Mouse (Mus musculus): ENCODE results near the gene Mtap. TPM values are rescaled to one million over a fixed set of nuclear protein-coding genes. Genes with fewer than 3 reads are reported as not detected.

The Mtap gene
- polyA plus RNA-seq, 1 experiment from 2014 or later = 26.9 TPM

- H3K4me2 ChIP-seq = no peak overlapping the region
- H3K9ac ChIP-seq = no peak overlapping the region
- no peaks in the 10 kb centered on the region for H3K4me1 ChIP-seq (replicated peaks)
- 66% methylated on average over 6 of the region's 6 CpGs for WGBS
- H3K27me3 ChIP-seq = no peaks in the 10 kb centered on the region
- H3K4me3 ChIP-seq = no peak overlapping the region
- no peaks in the 10 kb centered on the region for H3K9me3 ChIP-seq
- H3K36me3 ChIP-seq = peaks cover 51% of the 10 kb centered on the region
- no peak overlapping the region for H3K27ac ChIP-seq (replicated peaks)
- ATAC-seq (ENCODE audit: low FRiP score, low read depth) = no peak
Measured at GRCm38 (mm10) chr4:89177514-89178307, 40.8 kb downstream of the Mtap start.

- H3K4me2 ChIP-seq = no peak overlapping the region
- no peaks in the 10 kb centered on the region for H3K4me1 ChIP-seq (replicated peaks)
- no peak overlapping the region for H3K27ac ChIP-seq (replicated peaks)
- 97% methylated on average over 5 of the region's 5 CpGs for WGBS
- ATAC-seq (ENCODE audit: low FRiP score, low read depth) = no peak
- H3K27me3 ChIP-seq = no peaks in the 10 kb centered on the region
- H3K36me3 ChIP-seq = peaks cover 34% of the 10 kb centered on the region
- H3K4me3 ChIP-seq = no peak overlapping the region
- H3K9ac ChIP-seq = no peak overlapping the region
- H3K9me3 ChIP-seq = no peaks in the 10 kb centered on the region
Measured at GRCm38 (mm10) chr4:89180121-89180520, 43.2 kb downstream of the Mtap start.

- ATAC-seq (ENCODE audit: low FRiP score, low read depth) = no peak
- Histone ChIP-seq H3K36me3 (peaks cover 31% of the 10 kb centered on the region), H3K9ac (no peak overlapping the region), H3K4me2 (no peak overlapping the region), H3K4me3 (no peak overlapping the region), H3K9me3 (no peaks in the 10 kb centered on the region), H3K27me3 (no peaks in the 10 kb centered on the region), H3K27ac (replicated peaks) (no peak overlapping the region), H3K4me1 (replicated peaks) (no peaks in the 10 kb centered on the region)
- 93% methylated on average over 2 of the region's 2 CpGs for WGBS
Measured at GRCm38 (mm10) chr4:89181656-89182055, 44.7 kb downstream of the Mtap start.

- Histone ChIP-seq H3K4me1 (replicated peaks) (no peaks in the 10 kb centered on the region), H3K9ac (no peak overlapping the region), H3K4me3 (no peak overlapping the region), H3K27me3 (no peaks in the 10 kb centered on the region), H3K36me3 (peaks cover 25% of the 10 kb centered on the region), H3K9me3 (no peaks in the 10 kb centered on the region), H3K4me2 (no peak overlapping the region), H3K27ac (replicated peaks) (no peak overlapping the region)
- 98% methylated on average over 3 of the region's 3 CpGs for WGBS
- no peak for ATAC-seq (ENCODE audit: low FRiP score, low read depth)
Measured at GRCm38 (mm10) chr4:89182486-89182885, 45.6 kb downstream of the Mtap start.

- ATAC-seq (ENCODE audit: low FRiP score, low read depth) = no peak
- WGBS = 89% methylated on average over 4 of the region's 4 CpGs
Measured at GRCm38 (mm10) chr4:89195481-89195880, 58.6 kb downstream of the Mtap start.

GRCm38 (mm10) chr4:89197128-89197527, 60.2 kb downstream of the Mtap start:
- H3K36me3 ChIP-seq = no peaks in the 10 kb centered on the region
- no peak overlapping the region for H3K9ac ChIP-seq
- H3K4me2 ChIP-seq = no peak overlapping the region
- no peaks in the 10 kb centered on the region for H3K9me3 ChIP-seq
- no peak overlapping the region for H3K4me3 ChIP-seq
- no peak overlapping the region for H3K27ac ChIP-seq (replicated peaks)
- H3K4me1 ChIP-seq (replicated peaks) = no peaks in the 10 kb centered on the region
- no peaks in the 10 kb centered on the region for H3K27me3 ChIP-seq
- ATAC-seq (ENCODE audit: low FRiP score, low read depth) = no peak

More at GRCm38 (mm10) chr4:89195481-89195880, 58.6 kb downstream of the Mtap start:
- Histone ChIP-seq H3K4me2 (no peak overlapping the region), H3K4me1 (replicated peaks) (no peaks in the 10 kb centered on the region), H3K4me3 (no peak overlapping the region), H3K9ac (no peak overlapping the region), H3K27ac (replicated peaks) (no peak overlapping the region), H3K27me3 (no peaks in the 10 kb centered on the region), H3K9me3 (no peaks in the 10 kb centered on the region), H3K36me3 (no peaks in the 10 kb centered on the region)

GRCm38 (mm10) chr4:89200806-89201205, 63.9 kb downstream of the Mtap start:
- Histone ChIP-seq H3K4me3 (no peak overlapping the region), H3K9me3 (no peaks in the 10 kb centered on the region), H3K4me1 (replicated peaks) (no peaks in the 10 kb centered on the region), H3K36me3 (no peaks in the 10 kb centered on the region), H3K27me3 (no peaks in the 10 kb centered on the region), H3K27ac (replicated peaks) (no peak overlapping the region), H3K9ac (no peak overlapping the region), H3K4me2 (no peak overlapping the region)
- no peak for ATAC-seq (ENCODE audit: low FRiP score, low read depth)
- 90% methylated on average over 1 of the region's 1 CpGs for WGBS

GRCm38 (mm10) chr4:89209310-89209709, 72.4 kb downstream of the Mtap start:
- Histone ChIP-seq H3K4me3 (no peak overlapping the region), H3K4me2 (no peak overlapping the region), H3K36me3 (no peaks in the 10 kb centered on the region), H3K27me3 (no peaks in the 10 kb centered on the region), H3K9ac (no peak overlapping the region), H3K9me3 (no peaks in the 10 kb centered on the region), H3K4me1 (replicated peaks) (no peaks in the 10 kb centered on the region), H3K27ac (replicated peaks) (no peak overlapping the region)
- no peak for ATAC-seq (ENCODE audit: low FRiP score, low read depth)

- no peaks in the 10 kb centered on the region for H3K4me1 ChIP-seq (replicated peaks)
- no peak for ATAC-seq (ENCODE audit: low FRiP score, low read depth)
- H3K36me3 ChIP-seq = no peaks in the 10 kb centered on the region
- WGBS = 82% methylated on average over 7 of the region's 7 CpGs
- H3K9ac ChIP-seq = no peak overlapping the region
- no peak overlapping the region for H3K27ac ChIP-seq (replicated peaks)
- H3K4me2 ChIP-seq = no peak overlapping the region
- H3K4me3 ChIP-seq = no peak overlapping the region
- H3K27me3 ChIP-seq = no peaks in the 10 kb centered on the region
- no peaks in the 10 kb centered on the region for H3K9me3 ChIP-seq
Measured at GRCm38 (mm10) chr4:89210314-89210713, 73.4 kb downstream of the Mtap start.

- no peak for ATAC-seq (ENCODE audit: low FRiP score, low read depth)
- Histone ChIP-seq H3K4me2 (no peak overlapping the region), H3K9ac (no peak overlapping the region), H3K4me1 (replicated peaks) (no peaks in the 10 kb centered on the region), H3K36me3 (no peaks in the 10 kb centered on the region), H3K27ac (replicated peaks) (no peak overlapping the region), H3K27me3 (no peaks in the 10 kb centered on the region), H3K9me3 (no peaks in the 10 kb centered on the region), H3K4me3 (no peak overlapping the region)
- 88% methylated on average over 3 of the region's 3 CpGs for WGBS
Measured at GRCm38 (mm10) chr4:89212178-89212577, 75.3 kb downstream of the Mtap start.

Other genes starting within 250 kb of the Mtap start
- gene Cdkn2a, start 157.5 kb downstream of the Mtap start, polyA plus RNA-seq (2015; fragmentation: Nextera tagmentation; extraction: Ambion mirVana) = not detected in 2 replicates
- gene Cdkn2b, start 173.9 kb downstream of the Mtap start, polyA plus RNA-seq (2015; fragmentation: Nextera tagmentation; extraction: Ambion mirVana) = 1.0 and 1.5 TPM in 2 replicates